Mouse (Mus musculus) heart, postnatal 10 days (tissue): ENCODE measurements around the gene Hist1h1d. TPM values are rescaled to one million over a fixed set of nuclear protein-coding genes. Genes with fewer than 3 reads are reported as not detected.
A peak's percentile ranks its signal among the peaks of the same experiment; 100 is the strongest.
"Not testable (repeated sequence)": the region's sequence is repeated elsewhere in the genome, so short reads cannot be mapped to it uniquely, and the experiment has no call there.

Source experiments
- DNase-seq, 2 experiments: peaks; one replicate each; pipeline ENCODE4 v3.0.0; 2021
- intact Hi-C: fragments of 180-260 bp; cut with DNase I; formaldehyde crosslinking; loops from one replicate; pipeline ENCODE4 v1.15.1; 2025
- total RNA-seq, 2 experiments: library from RNA; stranded (reverse); gene quantifications; 2 replicates each; pipeline ENCODE4 v1.2.3; 2021

Hist1h1d gene
- total RNA-seq, 2 experiments from 2014 or later = 16.9 to 20.1 TPM

DNA sequence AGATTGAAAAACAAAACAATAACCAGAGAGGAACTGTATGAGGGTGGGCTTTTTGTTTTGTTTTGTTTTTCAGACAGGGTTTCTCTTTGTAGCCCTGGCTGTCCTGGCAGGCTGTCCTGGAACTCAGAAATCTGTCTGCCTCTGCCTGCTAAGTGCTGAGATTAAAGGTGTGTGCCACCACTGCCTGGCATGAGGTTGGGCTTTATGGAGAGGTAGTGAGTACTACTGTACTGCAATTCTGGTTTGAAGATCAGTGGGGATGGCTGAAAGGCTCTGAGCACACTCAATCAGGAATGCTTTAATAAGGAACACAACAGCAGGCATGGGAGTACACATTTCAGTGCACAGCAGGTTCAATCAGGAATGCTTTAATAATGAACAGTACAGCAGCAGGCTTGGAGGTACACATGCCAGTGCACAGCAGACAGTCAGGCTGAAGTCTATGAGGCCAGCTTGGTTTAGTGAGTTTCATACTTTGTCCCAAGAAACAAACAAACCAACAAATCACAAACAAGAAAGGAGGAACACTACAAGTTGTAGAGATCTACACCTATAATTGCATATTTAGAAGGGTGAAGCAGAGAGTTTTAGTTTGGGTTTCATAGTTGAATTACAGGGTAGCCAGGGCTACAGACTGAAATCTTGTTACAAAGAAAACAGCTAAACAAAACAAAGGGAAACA, 30.5 kb downstream of the Hist1h1d start:
- DNase-seq = no peak
- intact Hi-C loops = loop anchor here (5.0 kb wide), 3 partner anchors 51 to 1541 kb away; partner anchors contain the start of genes Hist1h2af, Hist1h2ag, Hist1h2bj and Hist1h4h

DNA sequence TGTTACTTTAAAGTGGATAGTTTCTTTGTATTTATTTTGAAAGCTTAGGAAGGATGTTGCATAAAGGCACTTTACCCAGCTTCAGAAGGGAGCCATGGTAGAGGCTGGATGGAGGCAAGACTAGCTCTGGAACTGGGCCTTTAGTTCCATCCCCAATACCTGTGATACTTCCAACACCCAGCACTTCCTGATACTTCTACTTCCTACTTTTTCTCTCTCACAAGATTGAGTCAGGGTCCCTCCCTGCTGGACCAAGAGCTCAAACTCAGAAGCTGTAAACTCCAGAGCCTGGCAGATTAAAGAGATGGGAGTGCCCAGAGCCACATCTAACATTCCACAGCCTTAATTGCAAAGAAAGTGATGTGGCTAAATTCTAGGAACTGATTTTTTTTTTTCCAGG, 31.3 kb downstream of the Hist1h1d start:
- intact Hi-C loops = loop anchor here (5.0 kb wide), 3 partner anchors 52 to 1542 kb away; partner anchors contain the start of genes Hist1h2af, Hist1h2ag, Hist1h2bj and Hist1h4h
- DNase-seq = no peak

DNA sequence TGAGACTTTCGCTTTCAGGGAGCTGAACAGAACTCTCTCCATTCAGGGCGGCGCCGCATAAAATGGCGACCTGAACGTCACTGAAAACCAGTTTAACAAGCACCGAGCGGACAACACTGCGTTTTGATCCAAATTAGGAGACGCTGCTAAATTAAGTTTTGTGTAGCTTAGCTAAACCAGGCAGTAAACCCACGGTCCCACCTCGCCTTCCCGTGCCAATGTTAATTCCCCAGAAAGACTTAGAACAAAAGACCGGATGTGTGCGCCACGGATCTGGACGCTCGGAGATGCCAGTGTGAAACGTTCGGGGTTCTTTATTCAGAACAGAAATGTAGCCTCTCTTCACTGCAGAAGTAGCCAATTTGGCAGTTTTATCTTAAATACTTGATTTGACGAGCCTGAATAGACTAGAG, 32.0 kb downstream of the Hist1h1d start:
- DNase-seq = peak; percentile 81 to 87
- intact Hi-C loops = loop anchor here (5.0 kb wide), 3 partner anchors 37 to 112 kb away; partner anchors contain the start of genes Hist1h1e, Hist1h1t, Hist1h2ac and Hist1h2bc

DNA sequence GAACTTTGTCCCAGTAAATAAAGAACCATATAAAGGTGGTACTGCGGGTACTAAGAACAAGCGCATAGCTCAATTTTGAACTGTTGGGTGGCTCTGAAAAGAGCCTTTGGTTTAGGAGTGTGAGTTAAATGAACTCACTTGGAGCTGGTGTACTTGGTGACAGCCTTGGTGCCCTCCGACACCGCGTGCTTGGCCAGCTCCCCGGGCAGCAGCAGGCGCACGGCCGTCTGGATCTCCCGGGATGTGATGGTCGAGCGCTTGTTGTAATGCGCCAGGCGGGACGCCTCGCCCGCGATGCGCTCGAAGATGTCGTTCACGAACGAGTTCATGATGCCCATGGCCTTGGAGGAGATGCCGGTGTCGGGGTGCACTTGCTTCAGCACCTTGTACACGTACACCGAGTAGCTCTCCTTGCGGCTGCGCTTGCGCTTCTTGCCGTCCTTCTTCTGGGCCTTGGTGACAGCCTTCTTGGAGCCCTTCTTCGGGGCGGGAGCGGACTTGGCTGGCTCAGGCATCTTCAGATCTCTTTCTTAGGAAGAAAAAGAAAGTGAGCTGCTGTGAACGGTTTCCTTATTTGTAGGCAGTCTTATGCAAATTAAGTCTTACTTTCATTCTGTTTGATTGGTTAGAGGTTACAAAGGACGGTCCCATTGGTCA, 32.5 kb downstream of the Hist1h1d start:
- intact Hi-C loops = loop anchor here (5.0 kb wide), 3 partner anchors 37 to 112 kb away; partner anchors contain the start of genes Hist1h1e, Hist1h1t, Hist1h2ac and Hist1h2bc
- peak; percentile 82 to 85 for DNase-seq

DNA sequence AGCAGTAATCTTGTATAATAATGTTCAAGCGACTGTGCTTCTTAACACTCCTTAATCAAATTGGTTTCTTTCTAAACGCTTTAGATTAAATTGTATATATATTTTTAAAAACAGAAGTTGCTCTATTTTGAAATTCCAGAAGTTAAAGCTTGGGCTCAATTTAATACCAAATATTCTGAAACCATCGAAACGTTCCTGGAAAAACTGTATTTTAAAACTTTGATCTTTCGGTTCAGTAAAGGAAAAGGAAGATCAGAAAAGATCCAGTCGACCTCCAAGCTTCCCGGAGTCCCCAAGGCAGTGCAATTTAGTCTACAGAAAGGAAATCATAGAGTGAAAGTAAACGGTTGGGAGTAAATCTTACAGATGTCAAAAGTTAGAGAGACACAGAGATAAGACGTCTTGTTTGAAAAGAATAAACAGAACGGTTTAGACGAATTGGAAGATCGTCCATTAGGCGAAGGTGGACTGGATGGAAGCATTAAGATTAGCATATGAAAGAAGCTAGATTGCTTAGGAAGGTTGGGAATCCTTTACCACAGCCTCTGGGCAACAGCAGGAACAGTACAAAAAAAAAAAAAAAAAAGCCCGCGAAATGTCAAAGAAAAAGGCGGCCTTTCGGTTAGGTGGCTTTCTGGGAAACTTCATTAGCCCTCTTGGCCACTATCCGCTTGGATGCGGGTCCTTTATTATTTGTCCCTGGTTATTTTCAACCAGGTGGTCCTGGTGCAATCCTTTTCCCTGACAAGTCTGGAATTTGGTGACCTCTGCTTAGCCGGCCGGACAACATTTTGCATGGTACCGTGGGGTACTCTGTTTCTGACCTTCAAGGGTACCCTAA, 33.3 kb downstream of the Hist1h1d start:
- intact Hi-C loops = loop anchor here (5.0 kb wide), 3 partner anchors 36 to 111 kb away; partner anchors contain the start of genes Hist1h1e, Hist1h1t, Hist1h2ac and Hist1h2bc
- no peak for DNase-seq

DNA sequence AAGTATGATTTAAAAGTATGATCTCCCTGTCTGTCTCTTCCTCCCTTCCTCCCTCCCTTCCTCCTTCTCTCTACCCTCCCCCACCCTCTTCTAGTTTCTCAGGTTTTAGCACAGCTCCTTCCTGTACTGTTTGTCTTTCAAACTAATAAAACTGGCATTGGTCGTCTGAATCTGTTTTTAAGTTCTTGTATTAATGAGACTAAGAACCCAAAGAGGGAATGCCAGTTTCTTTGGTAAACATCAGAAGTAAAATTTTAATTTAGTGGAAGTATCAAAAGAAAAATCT, 33.8 kb downstream of the Hist1h1d start:
- intact Hi-C loops = loop anchor here (5.0 kb wide), 3 partner anchors 35 to 110 kb away; partner anchors contain the start of genes Hist1h1e, Hist1h1t, Hist1h2ac and Hist1h2bc

DNA sequence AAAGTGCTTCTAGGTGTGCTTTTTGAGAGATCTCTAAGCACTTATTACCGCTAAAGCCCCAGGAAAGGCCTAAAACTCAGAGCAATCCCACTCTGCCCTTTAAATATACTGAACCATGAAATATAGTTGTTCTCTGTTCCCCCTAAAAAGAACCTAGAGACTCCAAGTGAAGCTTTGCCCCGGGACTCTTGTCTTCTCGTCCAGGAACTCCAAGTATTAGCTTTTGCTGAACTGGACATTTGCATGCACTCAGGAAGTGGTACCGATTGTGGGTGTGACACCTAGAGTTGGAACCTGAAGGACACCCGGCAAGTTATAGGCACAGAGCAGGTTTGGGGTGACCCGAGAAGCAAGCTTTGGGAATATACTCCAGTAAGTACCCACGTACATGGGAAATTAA, 38.1 kb downstream of the Hist1h1d start:
- DNase-seq = no peak
- intact Hi-C loops = loop anchor here (10.0 kb wide), 1 partner anchor 226 kb away; the partner anchor contains the start of gene Zfp322a

More for the DNA sequence above, 33.8 kb downstream of the Hist1h1d start:
- no peak for DNase-seq

DNA sequence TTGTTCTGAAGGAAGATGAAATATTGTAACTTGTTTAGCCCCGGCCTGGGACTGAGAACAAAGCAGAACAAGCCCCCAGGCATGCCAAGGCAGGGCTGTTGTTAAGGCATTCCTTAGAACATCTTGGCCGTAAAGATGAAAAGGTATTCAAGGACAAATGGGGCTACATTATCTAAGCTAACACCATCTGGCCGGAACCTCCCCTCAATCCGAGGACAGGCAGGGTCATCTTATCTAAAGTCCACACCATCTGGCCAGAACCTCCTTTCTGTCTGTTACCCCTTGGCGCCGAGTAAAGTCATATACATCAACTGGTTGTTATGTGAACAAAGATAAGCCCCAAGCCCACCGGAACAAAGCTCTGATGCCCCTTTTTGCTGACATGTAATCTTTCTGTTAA, 38.8 kb downstream of the Hist1h1d start:
- intact Hi-C loops = loop anchor here (10.0 kb wide), 1 partner anchor 227 kb away; the partner anchor contains the start of gene Zfp322a
- DNase-seq = not testable (repeated sequence)

DNA sequence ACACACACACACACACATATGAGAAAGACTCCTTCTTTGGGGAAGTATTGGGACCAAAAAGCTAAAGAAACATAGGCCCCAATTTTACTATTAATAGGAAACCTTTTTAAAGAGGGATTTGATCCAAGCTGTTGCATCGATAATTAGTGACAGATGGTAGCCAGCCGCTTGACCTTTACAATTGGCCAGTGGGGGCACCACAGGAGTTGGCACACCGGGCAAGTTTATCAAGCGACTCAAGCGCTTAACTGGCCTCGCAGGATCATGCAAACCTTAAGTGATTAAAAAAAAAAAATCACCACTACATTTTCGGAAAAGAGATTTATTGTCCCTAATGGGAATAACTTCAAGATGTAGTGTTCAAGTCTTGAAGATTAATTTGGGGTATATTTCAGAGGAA, 39.6 kb downstream of the Hist1h1d start:
- intact Hi-C loops = loop anchor here (10.0 kb wide), 1 partner anchor 228 kb away; the partner anchor contains the start of gene Zfp322a
- no peak for DNase-seq

DNA sequence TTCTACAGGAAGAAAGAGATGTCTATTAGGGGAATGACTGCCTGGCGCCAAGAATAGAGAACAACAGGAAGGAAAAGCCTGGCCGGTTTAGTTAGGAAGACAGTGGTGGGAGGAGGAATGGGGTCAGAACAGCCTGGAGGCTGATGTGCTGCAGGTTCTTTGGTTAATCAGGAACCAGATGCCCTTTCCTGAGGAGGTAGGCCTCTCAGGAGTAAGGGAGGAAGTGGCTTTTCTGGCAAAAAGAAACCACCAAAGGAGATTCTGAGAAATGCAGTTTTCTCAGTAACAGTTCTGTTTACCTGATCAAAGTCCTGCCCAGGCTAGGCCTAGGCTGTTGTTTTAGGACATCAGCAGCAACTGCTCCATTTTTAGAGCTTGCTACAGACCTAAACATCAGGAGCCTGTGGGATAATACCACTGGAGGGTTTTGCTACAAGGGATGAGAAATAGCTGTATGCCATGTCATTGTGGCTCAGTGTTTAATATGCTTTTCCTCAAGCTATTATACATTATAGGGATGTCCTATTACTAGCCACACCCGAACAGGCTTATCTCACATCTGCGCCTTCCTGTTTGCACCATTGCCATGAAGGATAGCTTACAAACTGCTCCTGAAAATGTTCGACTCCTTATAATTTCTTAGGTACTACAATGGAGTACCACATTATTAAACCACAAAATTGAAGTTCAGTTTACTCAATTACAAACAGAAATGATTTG, 40.1 kb downstream of the Hist1h1d start:
- intact Hi-C loops = loop anchor here (10.0 kb wide), 1 partner anchor 228 kb away; the partner anchor contains the start of gene Zfp322a

DNA sequence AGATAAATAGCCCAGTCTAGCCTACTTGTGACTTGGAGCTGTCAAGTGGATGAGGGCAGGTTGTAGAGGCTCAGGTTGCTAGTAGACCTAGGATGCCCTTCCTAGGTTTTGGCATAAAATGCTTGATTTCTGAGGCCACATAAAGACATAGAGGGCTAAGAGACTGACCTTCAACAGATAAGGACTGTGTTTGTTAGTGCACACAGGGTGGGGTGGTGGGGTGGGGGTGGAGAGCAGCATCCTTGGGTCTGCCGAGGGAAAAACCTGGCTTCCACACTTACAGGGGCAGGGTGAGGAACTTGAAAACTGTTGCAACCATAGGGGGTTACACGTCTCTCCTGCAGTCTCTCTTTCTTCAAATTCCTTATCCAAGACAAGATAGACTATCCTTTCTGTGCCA, 42.1 kb downstream of the Hist1h1d start:
- no peak for DNase-seq
- intact Hi-C loops = loop anchor here (10.0 kb wide), 1 partner anchor 230 kb away; the partner anchor contains the start of gene Zfp322a

More for the DNA sequence above, 40.1 kb downstream of the Hist1h1d start:
- no peak for DNase-seq

DNA sequence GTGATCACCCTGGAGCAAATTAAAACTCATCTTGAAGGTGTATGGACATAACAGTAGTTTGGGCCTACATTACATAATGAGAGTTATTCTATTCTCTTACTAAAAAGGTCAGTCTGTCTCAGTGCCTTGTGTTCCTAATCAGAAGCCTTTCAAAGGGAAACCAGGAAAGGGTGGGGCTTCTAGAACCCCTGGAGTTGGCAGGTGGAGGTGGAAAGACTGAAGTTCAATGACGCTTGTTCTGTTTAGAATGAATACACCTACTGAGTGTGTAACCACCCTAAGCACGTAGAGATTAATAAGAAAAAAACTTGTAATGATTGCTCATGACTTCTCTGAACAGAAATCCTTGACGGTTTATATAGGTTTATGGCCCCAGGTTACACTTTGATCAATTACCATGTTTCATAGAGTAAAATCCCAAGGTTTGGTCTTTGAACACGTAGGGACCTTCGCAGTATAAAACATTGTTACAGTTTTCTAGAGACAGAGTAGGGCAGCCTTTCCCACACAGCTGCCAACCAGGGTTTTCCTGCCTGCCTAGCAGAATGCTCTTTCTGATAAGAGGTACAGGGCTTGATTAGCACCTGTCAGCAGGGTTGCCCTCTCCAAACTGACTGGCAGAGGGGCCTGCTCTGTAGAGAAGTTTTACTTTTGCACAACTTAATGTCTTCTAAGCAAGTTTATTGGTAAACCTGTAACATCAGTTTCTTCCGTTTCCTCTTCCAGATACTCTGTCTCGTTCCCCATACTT, 42.7 kb downstream of the Hist1h1d start:
- DNase-seq = no peak
- intact Hi-C loops = loop anchor here (2.0 to 10.0 kb wide), 2 partner anchors 171 to 231 kb away; partner anchors contain the start of gene Zfp322a

DNA sequence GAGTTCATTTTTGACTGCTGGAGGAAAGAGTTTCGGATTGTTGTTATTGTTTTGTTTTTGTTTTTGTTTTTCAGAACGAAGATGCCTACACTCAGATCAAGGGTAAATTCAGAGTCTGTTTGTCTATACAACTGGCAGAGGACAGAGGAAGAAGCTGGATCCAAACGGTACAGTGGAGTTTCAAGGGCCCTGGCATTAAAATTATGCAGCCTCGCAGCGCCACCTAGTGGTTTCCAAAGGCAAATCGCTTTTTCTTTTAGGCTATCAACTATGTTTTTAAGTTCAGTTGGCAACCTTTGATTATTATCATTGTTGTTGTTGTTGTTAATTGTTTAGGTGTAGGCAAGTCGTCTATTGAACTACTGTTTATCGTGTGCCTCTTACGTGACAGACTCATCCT, 44.9 kb downstream of the Hist1h1d start:
- intact Hi-C loops = loop anchor here (2.0 to 10.0 kb wide), 2 partner anchors 173 to 233 kb away; partner anchors contain the start of gene Zfp322a
- peak; percentile 83 to 90 for DNase-seq

DNA sequence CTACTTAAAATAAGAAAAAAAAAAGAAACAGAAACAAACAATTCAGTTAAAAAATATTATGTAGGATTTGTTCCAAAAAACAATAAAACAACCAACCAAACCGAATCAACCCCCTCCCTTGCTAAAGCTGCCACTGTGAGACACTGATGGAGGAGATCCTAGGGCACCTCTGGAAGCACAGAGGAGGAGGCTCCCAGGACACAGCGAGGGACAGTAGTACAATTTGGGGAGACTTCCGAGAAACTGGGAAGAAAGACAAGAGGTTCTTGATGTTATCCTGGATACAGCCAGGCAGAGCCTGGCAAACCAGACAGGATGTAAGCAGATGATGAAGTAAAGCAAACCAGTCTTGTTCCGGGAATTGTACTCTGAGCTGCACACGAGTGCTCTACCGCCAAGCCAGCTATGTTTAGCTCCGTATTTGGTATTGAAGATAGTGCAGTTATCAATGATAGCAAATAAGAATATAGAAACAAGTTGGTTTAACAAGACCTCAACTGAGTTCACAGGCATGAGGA, 50.2 kb downstream of the Hist1h1d start:
- no peak for DNase-seq
- intact Hi-C loops = no loop called here

DNA sequence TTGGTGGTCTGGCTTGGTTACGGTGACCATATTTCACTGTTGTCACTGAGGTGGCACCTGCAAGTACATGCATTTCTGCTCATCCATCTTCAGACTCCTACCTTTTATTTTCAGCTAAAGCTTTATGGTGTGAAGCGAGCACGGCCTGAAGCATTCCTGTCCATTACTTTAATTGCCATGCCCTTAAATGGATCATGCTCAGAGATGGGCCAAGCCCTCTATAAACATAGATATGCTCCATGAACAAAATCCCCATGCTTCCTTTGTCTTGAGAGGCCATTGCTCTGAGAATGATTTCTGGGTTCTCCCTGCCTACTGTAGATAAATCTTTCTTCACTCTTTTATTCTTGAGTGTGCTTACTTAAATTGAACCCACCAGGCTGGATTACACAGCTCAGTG, 51.4 kb downstream of the Hist1h1d start:
- intact Hi-C loops = no loop called here
- DNase-seq = no peak

DNA sequence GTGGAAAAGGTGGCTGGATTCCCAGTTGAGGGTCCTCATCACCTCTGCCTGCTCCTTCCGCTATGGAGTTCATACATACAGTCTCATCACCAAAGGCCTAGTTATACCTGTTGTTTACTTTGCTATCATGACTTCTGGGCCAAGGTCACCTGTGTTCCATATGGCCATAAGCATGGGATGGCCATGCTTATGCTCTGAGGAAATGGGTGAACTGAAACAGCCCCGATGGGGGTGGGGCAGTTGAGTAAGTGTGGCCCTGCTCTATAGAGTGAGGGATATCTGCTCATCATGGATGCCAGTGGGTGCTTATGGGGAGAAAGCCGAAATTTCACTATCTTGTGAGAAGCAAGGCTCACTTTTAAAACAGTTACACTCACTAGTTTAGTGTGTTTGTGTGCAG, 52.0 kb downstream of the Hist1h1d start:
- intact Hi-C loops = no loop called here

DNA sequence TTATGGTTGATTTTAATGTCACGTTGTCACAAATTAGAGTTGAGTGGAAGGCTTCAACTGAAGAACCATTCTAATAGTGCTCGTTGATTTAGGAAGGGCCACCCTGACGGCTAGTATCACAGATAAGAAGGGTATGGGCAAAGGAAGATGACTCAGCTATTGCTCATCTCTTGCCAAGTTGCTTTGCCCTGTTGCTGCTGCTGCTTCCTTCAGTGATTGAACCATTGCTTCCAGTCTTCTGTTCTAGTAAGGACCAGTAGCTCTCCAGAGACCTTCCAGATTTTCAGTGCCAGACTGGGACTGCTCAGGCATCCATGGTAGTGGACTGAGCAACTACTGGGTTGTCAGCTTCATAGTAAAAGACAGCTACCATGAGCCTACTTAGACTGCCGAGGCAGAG, 56.1 kb downstream of the Hist1h1d start:
- intact Hi-C loops = no loop called here
- DNase-seq = no peak

More for the DNA sequence above, 52.0 kb downstream of the Hist1h1d start:
- DNase-seq = no peak

DNA sequence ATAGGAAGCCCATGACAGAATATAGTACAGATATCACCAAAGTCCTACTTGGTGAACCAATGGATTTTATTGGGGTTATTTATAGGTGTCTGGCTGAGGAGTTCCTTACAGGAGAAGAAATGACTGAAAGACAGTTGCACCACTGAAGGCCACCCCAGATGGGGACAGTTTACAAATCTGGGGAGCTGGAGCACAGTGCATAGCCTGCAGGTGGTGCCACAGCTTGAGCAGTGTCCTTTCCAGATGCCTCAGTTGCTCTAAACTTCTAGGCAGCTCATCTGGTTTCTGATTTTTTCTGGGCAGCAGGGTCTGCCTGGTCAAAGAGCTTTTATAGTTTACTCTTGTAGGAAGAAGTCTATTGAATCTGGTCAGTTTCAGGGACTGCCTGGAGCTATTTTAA, 56.8 kb downstream of the Hist1h1d start:
- intact Hi-C loops = no loop called here
- DNase-seq = no peak
